8 mouse cellular contexts compared by ENCODE assay signal in genomic region chr15:97813452-97814204, GRCm38 (mm10). TPM values are rescaled to one million over a fixed set of nuclear protein-coding genes. Genes with fewer than 3 reads are reported as not detected.
A peak's percentile ranks its signal among the peaks of the same experiment; 100 is the strongest.
DNase-seq lines count a peak whose midpoint lies in the region; ATAC-seq and TF ChIP-seq lines count a peak whose summit lies in the region.

No protein-coding gene starts in this region.

- H3K27me3 ChIP-seq in heart, embryonic 16.5 days (ENCODE audit: control insufficient read depth, insufficient read depth, low read length): no peaks in the 10 kb centered on the region
- no peaks in the 10 kb centered on the region for H3K27me3 ChIP-seq in stomach, embryonic 16.5 days (ENCODE audit: control insufficient read depth, insufficient read depth, low read length)
- H3K27me3 ChIP-seq in thymus, adult 2 months (ENCODE audit: control insufficient read depth, insufficient read depth, low read length): no peaks in the 10 kb centered on the region

- no peaks in the 10 kb centered on the region for H3K9me3 ChIP-seq in heart, embryonic 16.5 days (replicated peaks; ENCODE audit: control insufficient read depth, low read length)
- no peaks in the 10 kb centered on the region for H3K9me3 ChIP-seq in stomach, embryonic 16.5 days (replicated peaks; ENCODE audit: control insufficient read depth, low read length)

- TF ChIP-seq POLR2A in thymus, adult 2 months (IDR thresholded peaks at IDR 0.05; ENCODE audit: control insufficient read depth, extremely low read depth, insufficient read depth, low read length, poor library complexity): no peak

- H3K36me3 ChIP-seq in heart, embryonic 16.5 days (ENCODE audit: control insufficient read depth, insufficient read depth): peaks cover 21% of the 10 kb centered on the region
- peaks cover 6% of the 10 kb centered on the region; the same call in 1 of the 2 replicates for H3K36me3 ChIP-seq in stomach, embryonic 16.5 days (ENCODE audit: control insufficient read depth, insufficient read depth, low read length)
- H3K36me3 ChIP-seq in thymus, adult 2 months (ENCODE audit: control insufficient read depth, insufficient read depth, low read length): peaks cover 52% of the 10 kb centered on the region

- no peak overlapping the region for H3K9ac ChIP-seq in heart, embryonic 16.5 days (ENCODE audit: low read length)
- H3K9ac ChIP-seq in stomach, embryonic 16.5 days (ENCODE audit: low read length): peak overlapping the region; percentile 43

- no peak overlapping the region for H3K4me2 ChIP-seq in heart, embryonic 16.5 days (ENCODE audit: low read depth, low read length)
- H3K4me2 ChIP-seq in stomach, embryonic 16.5 days (ENCODE audit: low read depth, low read length): peak overlapping the region; percentile 1; the same call in 1 of the 2 replicates

- WGBS in heart, embryonic 16.5 days: 54% methylated on average over 21 of the region's 21 CpGs
- WGBS in stomach, embryonic 16.5 days: 36% methylated on average over 21 of the region's 21 CpGs
- WGBS in thymus, adult 2 months: 84% methylated on average over 21 of the region's 21 CpGs

- H3K4me3 ChIP-seq in heart, embryonic 16.5 days (ENCODE audit: low read length): no peak overlapping the region
- H3K4me3 ChIP-seq in stomach, embryonic 16.5 days (replicated peaks; ENCODE audit: low read length): no peak overlapping the region
- H3K4me3 ChIP-seq in thymus, adult 2 months (ENCODE audit: control insufficient read depth, insufficient read depth, low read length): no peak overlapping the region

- no peak for ATAC-seq in heart, embryonic 16.5 days (replicated peaks; ENCODE audit: extremely low read depth, insufficient read depth, low FRiP score)
- ATAC-seq in stomach, embryonic 16.5 days (ENCODE audit: insufficient read depth, low FRiP score): 0 out of 2 replicates have a peak, but pooled peaks have one; percentile 33

- intact Hi-C loops in left cerebral cortex, postnatal 14 days (cut with DNase I): no loop called here

- peak overlapping the region; percentile 81 for H3K27ac ChIP-seq in heart, embryonic 16.5 days (ENCODE audit: low read length)
- H3K27ac ChIP-seq in stomach, embryonic 16.5 days (ENCODE audit: low read length): peak overlapping the region; percentile 42
- no peak overlapping the region for H3K27ac ChIP-seq in thymus, adult 2 months (ENCODE audit: control insufficient read depth, insufficient read depth, low read length)

- DNase-seq in adrenal gland, adult 2 months: peak; percentile 71
- DNase-seq in adrenal gland, postnatal 4 days (ENCODE audit: low spot score in 2 of 2): no peak
- DNase-seq in cerebellum, postnatal 36 days: peak; percentile 81 to 88
- peak; percentile 73 to 91 for DNase-seq in kidney, postnatal 25 days
- DNase-seq in left cerebral cortex, postnatal 14 days (ENCODE audit: low spot score in 2 of 2): no peak
- DNase-seq in thymus, adult 2 months: no peak

- peaks cover 38% of the 10 kb centered on the region for H3K4me1 ChIP-seq in heart, embryonic 16.5 days (ENCODE audit: control insufficient read depth, insufficient read depth, low read length)
- peaks cover 29% of the 10 kb centered on the region for H3K4me1 ChIP-seq in stomach, embryonic 16.5 days (ENCODE audit: control insufficient read depth, insufficient read depth, low read length)
- H3K4me1 ChIP-seq in thymus, adult 2 months (replicated peaks; ENCODE audit: control insufficient read depth, insufficient read depth, low read length): peaks cover 40% of the 10 kb centered on the region

- no peak for TF ChIP-seq CTCF in thymus, adult 2 months (IDR thresholded peaks at IDR 0.05; ENCODE audit: borderline replicate concordance, control insufficient read depth, extremely low read depth, insufficient read depth, low read length, poor library complexity)

RNA-seq across cellular contexts. Expression of gene Hdac7, which starts 30.7 kb away (rescaled TPM):
- 10 to 100 TPM; 52.5 to 65.1 TPM for total RNA-seq in adrenal gland, adult 2 months (2021)
- 256 and 263 TPM in 2 replicates for polyA plus RNA-seq in adrenal gland, adult 2 months (2012; rRNA removed)
- total RNA-seq in adrenal gland, postnatal 4 days (2021): 100 to 1,000 TPM; 116 to 120 TPM
- 30.9 and 31.7 TPM in 2 replicates for polyA plus RNA-seq in heart, embryonic 16.5 days (2015; fragmentation: Nextera tagmentation; extraction: Ambion mirVana)
- polyA plus RNA-seq in stomach, embryonic 16.5 days (2015; fragmentation: Nextera tagmentation; extraction: Ambion mirVana): 20.4 and 23.2 TPM in 2 replicates
- total RNA-seq in left cerebral cortex, postnatal 14 days (2021): 10 to 100 TPM; 23.7 to 25.9 TPM
- 827 and 963 TPM in 2 replicates for polyA plus RNA-seq in thymus, adult 2 months (2012; rRNA removed)

RNA-seq across cellular contexts. Expression of gene Slc48a1, which starts 35.3 kb away (rescaled TPM):
- total RNA-seq in adrenal gland, adult 2 months (2021): 100 to 1,000 TPM; 116 to 158 TPM
- polyA plus RNA-seq in adrenal gland, adult 2 months (2012; rRNA removed): 204 and 217 TPM in 2 replicates
- 10 to 100 TPM; 83.0 to 91.7 TPM for total RNA-seq in adrenal gland, postnatal 4 days (2021)
- 71.0 and 76.0 TPM in 2 replicates for polyA plus RNA-seq in heart, embryonic 16.5 days (2015; fragmentation: Nextera tagmentation; extraction: Ambion mirVana)
- 36.5 and 39.3 TPM in 2 replicates for polyA plus RNA-seq in stomach, embryonic 16.5 days (2015; fragmentation: Nextera tagmentation; extraction: Ambion mirVana)
- 100 to 1,000 TPM; 157 to 169 TPM for total RNA-seq in left cerebral cortex, postnatal 14 days (2021)
- 62.1 and 62.8 TPM in 2 replicates for polyA plus RNA-seq in thymus, adult 2 months (2012; rRNA removed)

RNA-seq across cellular contexts. Expression of gene Rapgef3, which starts 45.9 kb away (rescaled TPM):
- 10 to 100 TPM; 13.4 to 18.6 TPM for total RNA-seq in adrenal gland, adult 2 months (2021)
- 44.5 and 52.6 TPM in 2 replicates for polyA plus RNA-seq in adrenal gland, adult 2 months (2012; rRNA removed)
- 10 to 100 TPM; 19.2 to 27.9 TPM for total RNA-seq in adrenal gland, postnatal 4 days (2021)
- 26.3 and 28.7 TPM in 2 replicates for polyA plus RNA-seq in heart, embryonic 16.5 days (2015; fragmentation: Nextera tagmentation; extraction: Ambion mirVana)
- polyA plus RNA-seq in stomach, embryonic 16.5 days (2015; fragmentation: Nextera tagmentation; extraction: Ambion mirVana): 9.4 and 12.6 TPM in 2 replicates
- total RNA-seq in left cerebral cortex, postnatal 14 days (2021): 10 to 100 TPM; 28.9 to 36.7 TPM
- polyA plus RNA-seq in thymus, adult 2 months (2012; rRNA removed): 276 and 278 TPM in 2 replicates

Comparison
In these comparisons a context has a peak if more than half of its experiments do, and no peak if none do; other contexts are left out.
1. DNase-seq: peak in adrenal gland, adult 2 months (single experiment), cerebellum, postnatal 36 days (2 of 2) and kidney, postnatal 25 days (2 of 2); none in adrenal gland, postnatal 4 days (0 of 2), left cerebral cortex, postnatal 14 days (0 of 2) and thymus, adult 2 months (single experiment).